Mouse (Mus musculus) kidney, adult 9 months (tissue): ENCODE results near the gene D7Ertd443e.

ENCODE experiments used
- DNase-seq: peaks from one replicate; pipeline ENCODE4 v3.0.0; 2022

Gene D7Ertd443e

DNA sequence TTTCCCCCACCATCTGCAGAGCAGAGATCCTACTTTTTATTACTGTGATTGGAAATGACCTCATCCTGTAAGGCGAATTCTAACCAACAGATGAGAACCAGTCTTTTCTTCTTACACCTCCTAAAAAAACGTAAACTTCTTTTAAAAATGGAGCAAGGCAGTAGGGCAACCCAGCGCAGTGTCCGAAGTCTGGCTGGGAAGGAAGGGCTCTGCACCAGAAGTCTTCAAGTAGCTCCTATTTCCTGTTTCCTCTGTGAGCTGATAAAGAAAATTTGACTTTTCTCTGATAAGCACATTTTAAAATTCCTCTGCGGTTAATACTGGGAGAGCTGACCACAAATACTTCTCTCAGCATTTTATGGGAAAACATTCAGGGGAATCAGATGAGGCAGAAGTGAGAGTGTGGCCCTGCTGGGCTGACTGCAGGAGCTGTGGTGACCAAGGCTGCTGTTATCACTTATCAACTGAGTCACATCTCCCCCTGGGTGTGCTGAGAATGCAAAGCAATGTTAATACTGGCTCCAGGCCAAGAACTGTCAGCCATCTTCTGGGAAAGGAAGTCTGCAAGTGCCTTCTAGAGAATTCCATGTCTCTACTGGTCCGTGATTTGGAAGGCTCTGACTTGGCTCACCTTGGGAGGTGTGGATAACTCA lies 97.8 kb downstream of the D7Ertd443e start:
- DNase-seq = peak; percentile 53

DNA sequence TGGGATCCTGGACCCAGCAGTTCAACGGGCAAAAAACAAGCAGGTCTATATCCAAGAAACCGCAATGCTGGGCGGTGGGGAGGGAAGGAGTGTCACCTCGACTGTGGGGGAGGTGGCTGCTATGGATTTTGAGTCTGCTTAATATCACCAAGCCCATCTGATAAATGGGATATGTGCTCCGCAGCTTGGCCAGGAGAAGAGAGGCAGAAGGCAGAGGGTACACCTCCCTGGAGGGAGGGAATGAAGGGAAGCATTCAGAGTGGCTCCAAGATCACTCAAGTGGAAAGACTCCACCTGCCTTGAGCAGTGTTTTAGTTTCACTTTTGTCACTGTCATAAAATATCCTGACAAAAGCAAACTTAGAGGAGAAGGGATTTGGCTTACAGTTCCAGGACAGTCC lies 112.5 kb downstream of the D7Ertd443e start:
- DNase-seq = no peak

DNA sequence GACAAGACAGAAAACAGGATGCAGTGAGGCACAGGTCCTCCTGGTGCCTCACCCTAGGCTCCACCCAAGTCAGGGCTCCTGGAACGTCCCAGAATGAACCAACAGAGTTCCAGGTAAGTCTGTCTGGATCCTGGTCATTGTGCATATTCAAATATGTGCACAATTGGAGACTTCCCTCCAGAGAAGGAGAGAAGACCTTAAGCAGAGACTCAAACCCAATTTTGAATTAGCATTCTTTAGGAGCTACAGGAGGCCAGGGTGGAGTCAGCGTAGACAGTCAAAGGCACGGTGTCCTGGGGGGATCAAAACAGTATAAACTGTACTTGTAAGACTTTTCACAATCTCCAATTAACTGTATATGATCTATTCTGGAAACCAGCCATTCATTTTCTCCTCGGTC lies 113.0 kb downstream of the D7Ertd443e start:
- DNase-seq = no peak

DNA sequence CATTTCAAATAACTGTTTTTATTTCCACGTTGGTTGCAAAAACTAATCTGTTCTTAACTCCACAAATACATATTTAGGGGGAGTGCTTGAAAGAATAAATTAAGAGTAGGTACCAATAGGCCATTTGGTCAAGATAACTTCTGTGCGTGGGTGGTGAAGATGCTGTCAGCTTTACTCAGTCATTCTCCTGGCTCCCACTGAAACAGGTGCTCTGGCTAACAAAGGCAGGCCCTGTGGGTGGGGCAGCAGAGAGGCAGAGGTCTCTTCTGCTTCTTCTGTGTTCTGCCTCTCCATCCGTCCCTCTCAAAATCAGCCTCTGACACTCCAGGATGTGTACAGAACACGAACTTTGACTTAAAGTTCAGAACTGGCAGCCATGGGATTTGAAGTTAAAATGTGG lies 119.7 kb downstream of the D7Ertd443e start:
- no peak for DNase-seq

DNA sequence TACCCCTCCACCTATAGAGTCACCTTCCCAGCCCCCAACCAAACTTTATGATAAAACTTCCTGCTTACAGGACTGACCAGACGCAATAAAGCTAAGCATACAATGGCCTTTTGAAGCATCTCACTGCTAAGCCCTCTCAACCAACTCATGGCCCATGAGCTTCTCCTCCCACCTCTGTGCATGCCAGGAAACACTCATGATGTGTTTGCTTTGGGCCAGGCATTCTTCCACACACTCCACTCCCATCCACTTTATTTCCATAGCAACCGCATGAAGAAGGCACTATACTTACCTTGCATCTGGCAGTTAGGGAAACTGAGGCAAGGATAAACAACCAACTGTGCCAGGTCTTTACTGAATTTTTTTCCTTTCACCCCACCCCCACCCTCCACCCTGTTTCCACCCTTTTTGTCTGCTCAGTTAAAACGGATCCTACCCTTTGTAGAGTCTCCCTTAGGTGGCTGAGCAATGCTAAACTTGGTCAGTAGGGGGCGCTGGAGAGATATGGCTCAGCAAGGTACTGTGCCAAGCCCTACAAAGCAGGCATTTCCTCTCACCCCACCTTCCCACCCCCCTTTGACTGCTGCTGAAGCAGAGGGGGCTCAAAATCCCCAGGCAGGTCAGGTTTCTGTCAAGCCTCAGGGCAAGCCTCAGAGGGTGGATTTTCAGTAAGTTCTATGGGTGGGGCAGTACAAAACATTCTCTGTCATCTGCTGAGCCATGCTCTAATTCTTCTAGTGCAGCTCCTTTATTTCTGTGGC lies 122.1 kb downstream of the D7Ertd443e start:
- DNase-seq = peak; percentile 75

DNA sequence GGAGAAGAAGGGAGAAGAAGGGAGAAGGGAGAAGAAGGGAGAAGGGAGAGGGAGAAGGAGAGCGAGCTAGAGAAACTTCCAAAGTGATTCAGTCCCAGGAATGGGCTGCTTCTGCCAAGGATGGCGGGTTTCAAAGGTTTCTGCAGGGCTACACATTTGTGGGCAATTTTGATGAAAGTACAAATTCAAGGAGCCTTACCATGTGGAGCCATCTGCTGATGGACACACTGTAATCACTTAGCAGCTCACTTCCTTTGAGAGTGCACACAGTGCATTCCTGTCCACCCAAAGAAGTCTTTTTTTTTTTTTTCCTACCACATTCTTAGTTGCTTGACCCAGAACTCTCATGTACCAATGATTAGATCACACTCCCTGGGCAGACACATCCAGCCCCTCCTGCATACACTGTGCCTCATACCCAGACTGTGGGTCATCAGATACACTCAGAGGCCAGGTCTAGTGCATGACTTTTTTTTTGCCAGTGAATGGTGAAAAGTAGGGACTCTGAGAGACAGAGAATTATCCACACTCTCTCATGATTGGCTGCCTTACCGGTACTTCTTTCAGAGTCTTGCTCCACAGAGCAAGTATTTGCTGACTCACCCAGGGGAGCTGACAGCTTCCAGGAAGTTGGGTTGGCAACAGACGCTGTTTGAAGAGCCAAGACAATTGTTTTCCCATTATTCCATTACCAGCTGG lies 124.3 kb downstream of the D7Ertd443e start:
- DNase-seq = peak; percentile 68

DNA sequence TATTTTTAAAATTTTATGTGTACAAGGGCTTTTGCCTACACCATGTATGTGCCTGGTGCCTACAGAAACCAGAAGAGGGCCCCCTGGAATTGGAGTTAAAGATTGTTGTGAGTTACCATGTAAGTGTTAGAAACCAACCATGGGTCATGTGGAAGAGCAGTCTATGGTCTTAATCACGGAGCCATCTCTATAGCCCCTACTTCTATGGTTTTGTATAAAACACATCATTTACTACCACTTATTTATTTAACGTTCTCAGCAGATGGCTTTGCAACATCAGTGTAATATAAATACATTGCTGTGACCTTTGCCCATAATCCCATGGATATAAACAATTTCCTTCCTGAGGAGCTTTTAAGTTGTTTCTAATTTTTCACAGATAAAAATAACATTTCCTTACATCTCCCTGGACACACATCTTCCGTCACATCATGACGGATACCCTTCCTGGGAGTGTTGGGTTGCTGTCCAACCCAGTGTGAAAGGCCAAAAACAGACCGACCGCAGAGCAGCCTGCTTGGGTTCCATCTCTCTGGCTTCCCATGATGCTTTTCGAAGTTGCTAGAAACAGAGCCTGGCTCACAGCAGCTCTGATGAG lies 135.1 kb downstream of the D7Ertd443e start:
- no peak for DNase-seq

DNA sequence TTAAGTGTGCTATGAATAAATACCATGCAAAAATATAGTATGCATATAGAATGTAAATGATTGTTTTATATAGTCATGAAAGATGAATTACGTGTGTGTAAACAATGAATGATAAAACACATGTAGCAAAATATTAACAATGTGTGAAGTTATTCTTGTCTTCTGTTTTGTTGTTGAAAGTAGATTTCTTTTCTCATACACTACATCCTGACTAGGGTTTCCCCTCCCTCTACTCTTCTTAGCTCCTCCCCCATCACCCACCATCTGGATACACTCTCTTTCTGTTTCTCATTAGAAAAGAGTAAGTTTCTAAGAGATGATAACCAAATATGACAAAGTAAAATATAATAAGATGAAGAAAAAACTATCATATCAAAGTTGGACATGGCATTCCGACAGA lies 137.4 kb downstream of the D7Ertd443e start:
- DNase-seq = no peak

DNA sequence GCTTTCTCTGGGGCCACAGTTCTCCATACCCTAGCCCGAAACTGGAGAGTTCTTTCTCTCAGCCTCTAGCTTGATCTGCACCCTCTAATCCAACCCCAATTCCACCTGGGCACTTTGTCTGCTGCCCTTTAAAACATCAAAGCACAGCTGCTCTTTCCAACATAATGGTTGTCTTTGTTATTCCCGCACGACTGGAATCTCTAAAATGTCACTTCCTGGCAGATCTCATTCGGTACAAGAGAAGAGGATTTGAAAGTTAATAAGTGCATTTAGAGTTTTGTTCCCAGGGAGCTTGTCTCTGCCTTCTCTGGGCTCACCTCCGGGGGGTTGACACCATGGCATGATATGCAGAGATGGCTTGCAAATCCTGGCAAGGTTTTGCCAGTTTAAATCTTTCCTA lies 138.8 kb downstream of the D7Ertd443e start:
- no peak for DNase-seq

DNA sequence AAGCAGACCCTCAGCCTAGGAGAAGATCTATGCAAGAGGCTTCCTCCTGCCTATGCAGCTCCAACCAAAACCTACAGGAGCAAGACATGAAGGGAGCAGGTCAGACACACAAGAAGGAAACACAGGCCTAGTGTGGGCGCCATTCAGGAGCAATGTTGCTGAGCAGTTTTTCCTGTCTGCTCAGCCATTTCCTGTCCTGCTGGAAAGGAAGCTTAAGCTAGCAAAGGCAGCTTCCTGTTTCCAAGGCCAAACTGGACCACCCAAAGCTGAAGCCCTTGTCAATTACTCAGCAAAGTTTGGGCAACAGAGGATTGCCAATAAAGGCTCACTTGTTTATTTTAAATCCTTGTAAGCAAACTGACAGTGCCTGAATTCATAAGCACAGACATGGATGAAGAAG lies 142.7 kb downstream of the D7Ertd443e start:
- peak; percentile 17 for DNase-seq

DNA sequence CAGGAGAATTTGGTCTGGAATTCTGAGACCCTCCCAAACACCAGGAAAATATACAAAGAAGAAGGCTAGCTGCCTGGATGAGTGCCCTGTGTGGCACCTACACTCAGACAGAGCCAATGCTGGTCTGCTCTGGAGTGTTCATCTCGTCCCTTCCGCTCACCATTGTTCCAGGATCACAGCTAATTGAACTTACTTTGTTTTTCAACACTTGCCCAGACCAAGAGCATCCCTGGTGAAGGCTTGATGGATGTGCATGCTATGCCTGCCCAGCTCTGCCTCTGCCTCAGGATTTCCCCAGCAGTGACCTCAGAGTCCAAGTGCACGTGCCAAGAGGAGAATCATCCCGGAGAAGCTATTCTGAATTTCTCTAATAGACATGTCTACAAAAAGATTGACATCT lies 144.2 kb downstream of the D7Ertd443e start:
- DNase-seq = peak; percentile 17

DNA sequence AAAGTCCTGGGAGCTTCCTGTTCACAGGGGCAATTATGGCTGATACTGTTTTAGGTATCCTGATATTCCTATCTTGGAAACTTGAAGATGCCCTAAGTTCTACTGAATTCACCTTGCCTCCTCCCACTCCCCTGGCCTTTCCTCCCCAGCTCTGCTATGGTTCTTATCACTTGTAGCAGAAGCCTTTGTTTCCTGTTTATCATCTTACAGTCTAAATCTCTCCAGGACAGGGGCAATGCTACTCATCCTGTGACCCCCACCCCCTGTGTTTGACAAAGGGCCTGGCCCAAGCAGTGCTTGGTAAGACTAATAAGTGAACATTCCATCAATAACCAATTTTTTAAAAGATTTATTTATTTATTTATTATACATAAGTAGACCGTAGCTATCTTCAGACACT lies 144.9 kb downstream of the D7Ertd443e start:
- no peak for DNase-seq

DNA sequence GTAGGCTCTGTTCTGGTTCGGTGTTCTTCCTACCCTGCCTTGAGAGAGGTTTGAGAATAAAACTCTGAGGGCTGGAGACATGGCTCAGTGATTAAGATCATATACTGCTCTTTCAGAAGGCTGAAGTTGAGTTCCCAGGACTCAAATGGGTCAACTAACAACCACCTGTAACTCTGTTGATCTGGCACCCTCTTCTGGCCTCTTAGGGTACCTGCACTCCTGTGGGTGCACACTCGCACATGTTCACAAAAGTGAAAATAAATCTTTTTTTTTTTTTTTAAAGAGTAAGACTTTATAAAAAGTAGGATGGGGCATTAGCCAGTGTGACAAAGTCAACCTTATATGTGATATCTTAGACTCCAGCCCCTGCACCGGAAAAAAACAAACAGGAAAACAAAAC lies 146.6 kb downstream of the D7Ertd443e start:
- DNase-seq = no peak

DNA sequence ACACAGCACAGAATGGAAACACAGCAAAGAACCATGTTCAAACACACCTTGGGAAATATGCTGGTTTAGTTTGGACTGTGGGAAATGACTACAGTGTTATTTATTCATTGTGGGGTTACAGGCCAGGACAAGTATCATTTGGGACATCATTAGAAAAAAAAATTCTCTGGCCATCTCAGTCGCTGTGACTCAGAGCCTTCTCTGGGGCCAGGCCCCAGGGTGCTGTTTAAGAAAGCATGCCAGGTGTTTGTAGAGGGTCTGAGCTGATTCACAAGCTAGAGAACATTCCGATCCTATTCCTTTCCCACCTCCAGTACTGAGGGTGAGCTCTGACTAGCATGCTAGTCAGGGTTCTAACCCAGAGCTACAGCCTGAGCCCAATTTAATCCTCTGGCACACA lies 148.1 kb downstream of the D7Ertd443e start:
- DNase-seq = no peak

DNA sequence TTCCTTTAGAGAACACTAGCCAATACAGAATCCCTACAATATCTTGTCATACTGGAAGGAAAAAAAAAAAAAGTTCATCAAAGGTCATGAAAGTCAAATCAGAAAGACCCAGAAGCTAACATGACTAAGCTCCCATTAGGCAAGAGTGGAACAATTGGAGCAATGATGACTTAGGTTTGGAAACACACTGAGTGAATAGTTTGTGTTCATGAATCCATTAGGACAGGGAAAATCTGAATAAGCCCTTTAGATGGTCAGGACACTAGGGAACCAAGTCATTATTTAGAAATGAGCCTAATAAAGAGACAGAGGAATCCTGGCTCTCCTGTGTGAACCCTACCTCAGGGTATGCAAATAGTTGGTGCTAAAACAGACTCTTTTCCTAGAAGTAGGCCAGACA lies 148.7 kb downstream of the D7Ertd443e start:
- DNase-seq = no peak

DNA sequence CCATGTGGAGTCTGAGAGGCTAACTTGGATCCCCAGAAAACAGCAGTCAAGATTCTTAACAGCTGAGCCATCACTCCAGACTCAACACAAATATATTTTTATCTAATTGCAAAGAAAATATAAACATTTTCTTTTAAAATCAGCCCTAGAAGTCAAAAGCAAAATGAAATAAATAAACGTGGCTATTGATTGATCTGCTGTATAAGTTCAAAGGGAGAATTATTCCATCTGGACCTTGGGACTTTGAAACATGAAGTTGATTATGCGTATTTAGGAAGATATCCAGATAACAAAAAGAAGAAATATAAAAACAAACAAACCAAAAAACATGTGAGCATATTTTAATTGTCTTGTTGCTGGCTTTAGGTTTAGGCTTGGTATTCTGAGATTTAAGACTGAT lies 149.9 kb downstream of the D7Ertd443e start:
- DNase-seq = no peak

DNA sequence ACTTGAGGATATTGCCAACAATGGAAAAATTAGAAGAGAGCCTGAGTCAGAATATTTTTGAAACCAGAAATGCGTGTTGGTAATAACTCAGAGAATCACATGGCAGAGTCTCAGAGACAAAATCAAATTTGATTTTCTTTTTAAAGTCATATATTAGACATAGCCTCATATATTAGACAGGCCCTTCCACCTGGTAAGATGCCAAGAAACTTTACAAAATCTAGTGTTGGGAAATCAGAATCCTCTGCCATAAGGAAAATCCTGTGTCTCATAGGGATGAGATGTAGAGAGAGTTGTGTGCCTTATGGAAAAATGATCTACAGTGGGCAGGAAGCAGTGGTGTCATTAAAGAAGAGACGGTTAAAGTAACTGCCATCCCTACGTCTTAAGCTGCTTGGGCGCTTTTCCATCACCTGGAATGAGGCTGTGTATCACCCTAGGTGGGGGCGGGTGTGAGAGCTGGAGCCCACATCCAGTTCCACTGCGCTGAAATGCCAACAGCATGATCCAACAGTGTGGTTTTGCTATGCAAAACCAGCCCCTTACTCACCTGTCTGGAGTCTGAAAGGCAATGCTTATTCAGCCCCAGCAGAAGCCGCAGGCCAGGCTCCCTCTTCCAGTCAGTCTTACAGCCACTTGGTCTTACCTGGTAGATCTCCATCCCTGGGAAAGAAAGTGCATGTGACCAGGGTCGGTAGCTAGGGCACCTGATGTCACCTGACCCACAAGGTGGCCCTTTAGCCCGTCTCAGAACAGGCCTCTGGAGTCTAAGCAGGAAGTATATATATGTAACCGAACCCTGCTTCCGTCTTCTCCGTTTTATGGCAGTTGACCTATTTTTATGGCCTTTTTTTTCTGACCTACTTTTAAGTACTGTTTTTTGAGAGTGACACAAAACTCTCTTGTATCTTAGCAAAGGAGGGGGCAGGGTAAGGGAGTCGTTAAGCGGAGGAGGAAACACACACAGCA lies 153.8 kb downstream of the D7Ertd443e start, which contains the start of gene Adam12:
Gene Adam12, minus strand, starts transcription at position 769 of the 969 bp plus-strand sequence.
- no peak for DNase-seq

DNA sequence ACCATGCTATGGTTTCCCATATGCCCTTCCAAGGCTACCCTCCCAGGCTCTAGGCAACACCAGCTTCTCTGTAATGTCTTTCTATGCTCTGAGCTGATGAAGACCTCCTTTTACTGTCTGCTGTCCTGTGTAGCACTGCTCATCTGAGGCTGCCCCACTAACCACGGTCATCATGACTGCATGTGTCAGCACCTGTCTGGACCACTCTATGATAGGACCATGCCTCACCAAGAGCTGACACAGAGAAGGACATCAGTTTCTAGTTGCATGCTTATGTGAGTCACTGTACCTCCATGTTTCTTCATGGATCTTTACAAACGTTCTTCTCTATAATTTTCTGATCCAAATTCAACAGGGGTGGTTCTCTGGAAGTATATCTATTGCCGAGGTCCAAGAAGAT lies 154.8 kb downstream of the D7Ertd443e start:
- no peak for DNase-seq

DNA sequence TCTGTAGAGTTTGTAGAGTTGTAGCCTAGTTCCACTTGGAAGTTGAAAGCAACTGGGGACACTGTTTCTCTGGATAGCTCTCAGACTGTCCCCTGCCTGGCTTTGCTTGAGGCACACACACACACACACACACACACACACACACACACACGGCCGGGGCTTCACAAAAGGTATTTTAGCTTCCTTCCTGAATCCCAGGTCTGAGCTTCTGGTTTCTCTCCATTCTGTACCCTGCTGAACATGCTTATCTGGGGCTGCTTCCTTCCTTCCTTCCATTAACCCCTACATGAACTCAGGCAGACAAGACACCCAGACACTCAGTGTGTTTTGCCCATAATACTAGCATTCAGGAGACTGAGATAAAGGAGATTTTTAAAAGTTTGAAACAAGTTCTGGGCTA lies 155.6 kb downstream of the D7Ertd443e start:
- no peak for DNase-seq

DNA sequence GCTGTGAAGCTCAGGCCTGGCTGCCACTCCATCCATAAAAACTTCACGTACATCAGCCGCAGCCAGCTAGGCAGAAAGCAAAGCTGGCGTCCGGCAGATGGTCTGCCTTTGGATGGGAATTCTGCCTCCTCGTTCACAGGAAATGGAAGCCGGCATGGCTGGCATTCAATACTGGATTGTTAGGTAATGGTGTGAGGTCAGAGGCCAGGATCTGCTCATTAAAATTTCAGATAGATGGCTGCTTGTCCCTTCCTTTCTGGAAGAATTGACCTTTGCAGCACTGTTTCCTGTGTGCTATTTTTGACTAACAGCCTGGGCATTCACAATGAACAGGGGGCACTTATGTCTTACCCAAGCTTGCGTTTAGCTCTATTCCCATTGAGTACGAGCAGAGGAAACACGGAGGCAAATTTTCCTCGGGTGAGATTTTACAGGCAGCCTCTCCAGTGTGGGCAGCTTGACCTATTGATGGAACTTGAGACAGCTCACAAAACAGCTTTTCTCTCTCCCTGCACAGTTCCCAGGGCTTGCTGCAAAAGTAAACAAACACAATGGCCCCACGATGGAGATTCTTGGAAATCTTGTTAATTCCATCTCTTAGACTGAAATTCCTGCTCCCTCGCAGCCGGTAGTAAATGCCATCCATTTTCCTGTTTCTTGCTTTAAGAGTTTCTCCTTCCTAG lies 157.5 kb downstream of the D7Ertd443e start:
- peak; percentile 55 for DNase-seq

DNA sequence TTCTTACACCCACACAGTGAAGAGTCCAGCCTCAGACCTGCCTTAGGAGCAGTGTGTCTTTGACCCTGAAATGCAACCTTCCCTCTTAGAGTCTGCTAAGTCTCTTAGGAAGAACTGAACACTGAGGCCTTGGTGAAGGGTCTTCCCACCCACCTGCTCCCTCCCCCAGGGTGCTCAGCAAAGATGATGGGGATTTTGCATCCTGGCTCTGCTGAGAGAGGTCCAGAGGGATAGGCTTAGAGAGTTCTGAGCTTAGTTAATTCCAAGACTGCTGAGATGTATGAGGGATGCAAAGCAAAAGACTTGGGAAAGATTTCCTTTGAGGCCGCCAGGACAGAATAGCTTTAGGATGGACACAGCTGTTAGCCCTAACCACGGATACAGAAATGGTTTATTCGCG lies 158.4 kb downstream of the D7Ertd443e start:
- DNase-seq = no peak

DNA sequence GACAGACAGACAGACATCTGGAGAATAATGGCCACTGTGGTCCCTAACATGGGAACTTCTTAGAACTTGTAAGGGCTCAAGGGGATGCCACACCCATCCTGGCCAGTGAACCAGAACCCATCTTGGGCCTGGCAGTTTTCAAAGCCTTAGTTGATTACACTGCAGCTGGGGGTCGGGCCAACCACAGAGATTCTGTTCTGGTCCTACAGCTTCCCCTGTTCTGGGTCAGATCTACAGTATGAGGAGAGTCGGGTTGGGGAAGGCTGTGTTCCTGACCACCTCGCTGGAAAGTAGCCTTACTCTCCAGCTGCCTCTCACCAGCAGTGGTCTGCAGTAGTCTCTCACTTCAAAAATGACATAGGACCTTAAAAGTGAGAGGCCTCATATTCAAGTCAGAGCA lies 159.2 kb downstream of the D7Ertd443e start:
- no peak for DNase-seq
